Mouse (Mus musculus) hindbrain, postnatal 0 days (tissue): Measurements from ENCODE around the gene Kank2. TPM values are rescaled to one million over a fixed set of nuclear protein-coding genes. Genes with fewer than 3 reads are reported as not detected.
A peak's percentile ranks its signal among the peaks of the same experiment; 100 is the strongest.
"Not testable (repeated sequence)": the region's sequence is repeated elsewhere in the genome, so short reads cannot be mapped to it uniquely, and the experiment has no call there.

ENCODE experiments used
- ATAC-seq: fragments of 200-750 bp; cut with Nextera tagmentation; 2 replicates; pipeline ENCODE4 v1.8.0; 2017; ENCODE audit warnings: mild to moderate bottlenecking, moderate TSS enrichment, moderate library complexity
- DNase-seq: peaks from one replicate; pipeline ENCODE4 v3.0.0-alpha.2; 2015; ENCODE audit warnings: low spot score
- H3K27ac ChIP-seq: fragments of 300-500 bp; sonication (generic); 2 replicates; pipeline ENCODE4 v1.5.1; 2014; ENCODE audit warnings: mild to moderate bottlenecking
- H3K27me3 ChIP-seq: fragments of 300-500 bp; sonication (generic); 2 replicates; pipeline ENCODE4 v1.6.1; 2014; ENCODE audit warnings: low read length, mixed read lengths; ENCODE audit not compliant: insufficient read depth
- H3K36me3 ChIP-seq: fragments of 300-500 bp; sonication (generic); 2 replicates; pipeline ENCODE4 v1.6.1; 2014; ENCODE audit warnings: low read length, mixed read lengths; ENCODE audit not compliant: insufficient read depth
- H3K4me1 ChIP-seq: fragments of 300-500 bp; sonication (generic); 2 replicates; pipeline ENCODE4 v1.6.1; 2014; ENCODE audit warnings: antibody characterized with exemption, low read length, mixed read lengths; ENCODE audit not compliant: insufficient read depth
- H3K4me2 ChIP-seq: fragments of 300-500 bp; sonication (generic); 2 replicates; pipeline ENCODE4 v1.6.1; 2014; ENCODE audit warnings: low read depth, mild to moderate bottlenecking, low read length, moderate library complexity, mixed read lengths
- H3K4me3 ChIP-seq: fragments of 300-500 bp; sonication (generic); 2 replicates; pipeline ENCODE4 v1.5.1; 2014; ENCODE audit warnings: low read length
- H3K9ac ChIP-seq: fragments of 300-500 bp; sonication (generic); replicated peaks from 2 replicates; pipeline ENCODE4 v1.6.1; 2014; ENCODE audit warnings: mild to moderate bottlenecking, low read length, moderate library complexity, mixed read lengths
- H3K9me3 ChIP-seq: fragments of 300-500 bp; sonication (generic); 2 replicates; pipeline ENCODE4 v1.6.1; 2016; ENCODE audit warnings: low read length, mixed read lengths
- CTCF ChIP-seq: IDR thresholded peaks from 2 replicates; pipeline ENCODE4 v1.5.1; 2016; ENCODE audit warnings: antibody characterized with exemption, control low read depth, low read depth
- WGBS: fragments of 180-500 bp; shearing (Covaris S2); extraction: QIAGEN DNeasy Blood & Tissue Kit; methylation state at CpG from one replicate; pipeline ENCODE4 v1.1.7; 2014; 5-methylcytosine and 5-hydroxymethylcytosine counted together
- polyA plus RNA-seq: library from polyadenylated mRNA; unstranded; fragments of >200 nt; fragmentation: Nextera tagmentation; extraction: Ambion mirVana; gene quantifications from 2 replicates; pipeline ENCODE4 v1.2.1, GENCODE M21; 2015
- total RNA-seq: library from RNA; depleted of rRNA; stranded (reverse); fragments of >200 nt; gene quantifications from 2 replicates; pipeline ENCODE4 v1.2.3, GENCODE M21; 2014

The Kank2 gene
- total and polyA plus RNA-seq, 2 experiments from 2014 or later: 3.1 to 19.1 TPM

GRCm38 (mm10) chr9:21787654-21788053 is 10.9 kb downstream of the Kank2 start:
- no peak overlapping the region for H3K27ac ChIP-seq
- H3K9ac ChIP-seq: no peak overlapping the region
- H3K27me3 ChIP-seq: no peaks in the 10 kb centered on the region
- ATAC-seq: no peak
- H3K4me1 ChIP-seq: no peaks in the 10 kb centered on the region
- DNase-seq: no peak
- no peaks in the 10 kb centered on the region for H3K9me3 ChIP-seq
- TF ChIP-seq CTCF: no peak
- H3K4me3 ChIP-seq: no peak overlapping the region
- no peak overlapping the region for H3K4me2 ChIP-seq
- WGBS: 78% methylated on average over 5 of the region's 5 CpGs
- H3K36me3 ChIP-seq: no peaks in the 10 kb centered on the region

DNA sequence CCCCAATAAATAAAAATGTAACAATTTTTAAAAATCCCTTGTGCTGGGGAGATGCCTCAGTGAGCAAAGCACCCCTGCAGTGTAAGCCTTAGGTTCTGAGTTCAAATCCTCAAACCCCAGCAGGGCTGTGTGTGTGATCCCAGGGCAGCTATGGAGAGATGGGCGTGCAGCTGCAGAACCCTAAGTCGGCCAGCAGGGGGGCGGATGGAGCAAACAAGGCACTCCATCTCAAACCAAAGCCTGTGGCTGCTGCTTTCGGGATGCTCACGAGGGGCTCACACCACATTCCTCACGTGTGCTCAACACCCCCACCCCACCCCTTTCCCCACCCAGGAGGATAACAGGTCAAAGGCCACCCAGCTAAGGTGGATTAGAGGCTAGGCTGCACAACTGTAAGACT is 11.6 kb downstream of the Kank2 start:
- no peaks in the 10 kb centered on the region for H3K9me3 ChIP-seq
- no peaks in the 10 kb centered on the region for H3K36me3 ChIP-seq
- H3K4me2 ChIP-seq: no peak overlapping the region
- H3K9ac ChIP-seq: no peak overlapping the region
- ATAC-seq (peak; percentile 70), DNase-seq (peak; percentile 69)
- peak; percentile 78 for TF ChIP-seq CTCF
- no peaks in the 10 kb centered on the region for H3K4me1 ChIP-seq
- no peak overlapping the region for H3K27ac ChIP-seq
- no peaks in the 10 kb centered on the region for H3K27me3 ChIP-seq
- no peak overlapping the region for H3K4me3 ChIP-seq
- 14% methylated on average over 6 of the region's 6 CpGs for WGBS

- not testable (repeated sequence) for H3K36me3 ChIP-seq, H3K4me1 ChIP-seq, H3K4me2 ChIP-seq, H3K4me3 ChIP-seq, ATAC-seq, H3K27me3 ChIP-seq, H3K27ac ChIP-seq, H3K9ac ChIP-seq, H3K9me3 ChIP-seq, DNase-seq
- 95% methylated on average over 1 of the region's 2 CpGs for WGBS
Measured at GRCm38 (mm10) chr9:21786309-21786708, 12.2 kb downstream of the Kank2 start.

GRCm38 (mm10) chr9:21784517-21785307 is 13.8 kb downstream of the Kank2 start:
- Histone ChIP-seq H3K27me3 (no peaks in the 10 kb centered on the region), H3K36me3 (no peaks in the 10 kb centered on the region), H3K27ac (no peak overlapping the region), H3K9ac (no peak overlapping the region), H3K9me3 (no peaks in the 10 kb centered on the region), H3K4me1 (no peaks in the 10 kb centered on the region), H3K4me2 (no peak overlapping the region), H3K4me3 (no peak overlapping the region)
- no peak for TF ChIP-seq CTCF
- DNase-seq: no peak
- WGBS: 94% methylated on average over 7 of the region's 7 CpGs
- ATAC-seq: no peak

GRCm38 (mm10) chr9:21781657-21782468 is 16.7 kb downstream of the Kank2 start:
- no peaks in the 10 kb centered on the region for H3K27me3 ChIP-seq
- ATAC-seq: no peak
- no peak for DNase-seq
- H3K9me3 ChIP-seq: no peaks in the 10 kb centered on the region
- no peak overlapping the region for H3K4me2 ChIP-seq
- 82% methylated on average over 15 of the region's 15 CpGs for WGBS
- no peak overlapping the region for H3K9ac ChIP-seq
- H3K4me1 ChIP-seq: no peaks in the 10 kb centered on the region
- H3K36me3 ChIP-seq: no peaks in the 10 kb centered on the region
- no peak overlapping the region for H3K4me3 ChIP-seq
- H3K27ac ChIP-seq: no peak overlapping the region
- TF ChIP-seq CTCF: no peak

DNA sequence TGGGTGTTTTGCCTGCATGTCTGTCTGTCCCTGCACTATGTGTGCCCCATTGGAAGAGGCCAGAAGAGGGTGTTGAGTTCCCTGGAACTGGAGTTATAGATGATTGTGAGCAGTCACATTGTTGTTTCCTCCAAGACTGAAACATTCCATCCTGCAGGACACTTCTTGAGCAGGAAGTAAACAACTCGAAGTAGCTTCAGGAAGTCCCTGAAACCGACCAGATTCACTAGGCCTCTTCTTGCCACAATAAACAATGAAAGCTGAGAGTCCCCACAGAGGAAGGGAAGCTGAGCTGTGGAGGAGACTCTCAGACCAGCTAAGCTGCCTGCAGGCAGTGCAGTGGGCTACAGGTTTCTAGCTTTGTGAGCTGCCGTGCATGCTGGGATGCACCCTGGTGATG is 20.8 kb downstream of the Kank2 start:
- Histone ChIP-seq H3K4me2 (no peak overlapping the region), H3K9me3 (no peaks in the 10 kb centered on the region), H3K27me3 (no peaks in the 10 kb centered on the region), H3K9ac (no peak overlapping the region), H3K4me1 (no peaks in the 10 kb centered on the region), H3K36me3 (no peaks in the 10 kb centered on the region), H3K4me3 (no peak overlapping the region), H3K27ac (no peak overlapping the region)
- TF ChIP-seq CTCF: no peak
- WGBS: 86% methylated on average over 3 of the region's 3 CpGs
- DNase-seq (no peak), ATAC-seq (no peak)

DNA sequence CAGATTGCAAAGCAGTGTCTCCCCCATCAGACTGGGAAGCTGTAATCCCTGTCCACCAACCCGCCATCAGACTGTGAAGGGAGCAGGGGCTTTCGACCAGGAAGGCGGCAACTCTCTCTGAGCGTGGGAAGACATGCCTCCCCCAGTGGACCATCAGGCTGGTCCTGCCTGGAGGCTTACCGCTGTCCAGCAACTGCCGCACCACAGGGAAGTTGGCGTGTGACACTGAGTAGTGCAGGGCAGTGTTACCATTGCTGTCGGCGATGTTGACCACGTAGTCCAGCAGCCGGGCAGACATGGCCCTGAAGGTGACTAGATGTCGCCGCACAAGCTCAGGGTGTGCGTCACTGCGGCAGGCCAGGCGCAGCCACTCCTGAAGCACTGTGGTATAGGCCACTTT is 24.2 kb downstream of the Kank2 start:
- H3K27me3 ChIP-seq: no peaks in the 10 kb centered on the region
- DNase-seq (no peak), ATAC-seq (no peak)
- H3K4me1 ChIP-seq: peaks cover 4% of the 10 kb centered on the region; the same call in 1 of the 2 replicates
- no peak overlapping the region for H3K4me3 ChIP-seq
- no peaks in the 10 kb centered on the region for H3K9me3 ChIP-seq
- WGBS: 86% methylated on average over 16 of the region's 16 CpGs
- H3K27ac ChIP-seq: no peak overlapping the region
- no peak overlapping the region for H3K9ac ChIP-seq
- no peak for TF ChIP-seq CTCF
- no peaks in the 10 kb centered on the region for H3K36me3 ChIP-seq
- H3K4me2 ChIP-seq: no peak overlapping the region

GRCm38 (mm10) chr9:21773396-21773795 is 25.1 kb downstream of the Kank2 start:
- not testable (repeated sequence) for ATAC-seq, H3K36me3 ChIP-seq, H3K27me3 ChIP-seq, H3K4me3 ChIP-seq, DNase-seq, H3K4me2 ChIP-seq, H3K9ac ChIP-seq, H3K4me1 ChIP-seq, H3K9me3 ChIP-seq, H3K27ac ChIP-seq
- 77% methylated on average over 5 of the region's 5 CpGs for WGBS
